Mouse (Mus musculus) kidney, adult 11 months (tissue): Measurements from ENCODE around the gene Krt12.

Experiments used
- DNase-seq: peaks from one replicate; pipeline ENCODE4 v3.0.0; 2022

Krt12 gene

DNA sequence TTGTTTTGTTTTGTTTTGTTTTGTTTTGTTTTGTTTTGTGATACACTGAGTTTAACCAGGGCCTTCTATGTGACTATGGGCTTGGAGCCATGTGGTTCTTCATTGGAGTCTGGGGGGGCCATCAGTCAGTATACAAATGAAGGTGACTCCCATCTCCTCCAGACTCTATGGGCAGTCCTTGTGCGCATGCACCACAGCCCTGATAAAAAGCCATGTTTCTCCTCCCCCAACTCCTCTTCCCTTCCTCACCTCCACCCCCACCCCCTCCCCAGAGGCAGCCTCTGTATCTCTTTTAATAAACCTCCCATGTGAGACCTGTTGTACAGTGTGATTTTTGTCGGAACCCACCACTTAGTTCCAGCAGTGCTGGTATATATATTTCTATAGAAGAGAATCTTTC, 25.4 kb downstream of the Krt12 start:
- no peak for DNase-seq

- no peak for DNase-seq
Measured at GRCm38 (mm10) chr11:99396034-99396433, 26.0 kb downstream of the Krt12 start.

DNA sequence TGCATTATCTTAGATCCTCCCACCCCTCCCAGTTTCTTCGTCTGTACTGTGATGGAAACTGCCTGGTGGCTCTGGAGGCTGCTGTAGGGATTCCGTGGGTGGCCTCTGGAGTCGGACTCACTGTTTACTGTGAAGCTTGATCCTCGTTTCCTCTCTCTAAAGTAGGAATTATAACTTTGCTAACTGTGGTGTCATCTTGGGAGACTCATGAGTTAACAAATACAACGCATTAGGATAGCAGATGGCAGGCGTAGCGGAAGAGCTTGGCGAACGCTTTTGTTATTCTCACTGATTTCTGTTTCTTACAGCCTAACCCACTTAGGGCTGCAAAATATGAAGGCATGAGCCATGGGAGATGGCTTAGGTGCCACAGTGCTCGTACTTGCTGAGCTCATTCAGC, 29.6 kb downstream of the Krt12 start:
- DNase-seq = no peak

GRCm38 (mm10) chr11:99391375-99391774, 30.7 kb downstream of the Krt12 start:
- DNase-seq = no peak

DNA sequence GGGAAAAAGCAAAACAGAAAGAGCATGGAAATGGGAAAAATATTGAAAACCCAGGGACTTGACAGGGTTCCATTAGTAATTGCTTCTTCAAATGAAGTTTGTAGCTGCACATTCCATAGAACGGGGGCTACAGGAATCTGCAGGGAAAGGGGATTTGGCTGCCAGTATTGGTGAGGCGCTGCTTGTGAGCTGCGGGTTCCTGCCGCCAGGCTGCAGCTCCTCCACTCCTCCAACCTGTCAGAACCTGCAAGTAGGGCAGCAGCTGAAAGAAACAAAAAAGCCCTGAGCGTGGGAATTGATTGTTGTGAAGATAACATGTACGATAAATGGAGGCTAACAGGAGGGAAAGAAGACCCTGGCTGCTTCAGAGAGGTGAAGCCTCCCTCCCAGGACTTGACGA, 31.2 kb downstream of the Krt12 start:
- DNase-seq = no peak

- DNase-seq = no peak
Measured at GRCm38 (mm10) chr11:99389264-99389663, 32.8 kb downstream of the Krt12 start, which contains the start of gene Krt10. Gene Krt10 (minus strand): TSS chr11:99389364.

GRCm38 (mm10) chr11:99388661-99389060, 33.4 kb downstream of the Krt12 start:
- peak; percentile 19 for DNase-seq

DNA sequence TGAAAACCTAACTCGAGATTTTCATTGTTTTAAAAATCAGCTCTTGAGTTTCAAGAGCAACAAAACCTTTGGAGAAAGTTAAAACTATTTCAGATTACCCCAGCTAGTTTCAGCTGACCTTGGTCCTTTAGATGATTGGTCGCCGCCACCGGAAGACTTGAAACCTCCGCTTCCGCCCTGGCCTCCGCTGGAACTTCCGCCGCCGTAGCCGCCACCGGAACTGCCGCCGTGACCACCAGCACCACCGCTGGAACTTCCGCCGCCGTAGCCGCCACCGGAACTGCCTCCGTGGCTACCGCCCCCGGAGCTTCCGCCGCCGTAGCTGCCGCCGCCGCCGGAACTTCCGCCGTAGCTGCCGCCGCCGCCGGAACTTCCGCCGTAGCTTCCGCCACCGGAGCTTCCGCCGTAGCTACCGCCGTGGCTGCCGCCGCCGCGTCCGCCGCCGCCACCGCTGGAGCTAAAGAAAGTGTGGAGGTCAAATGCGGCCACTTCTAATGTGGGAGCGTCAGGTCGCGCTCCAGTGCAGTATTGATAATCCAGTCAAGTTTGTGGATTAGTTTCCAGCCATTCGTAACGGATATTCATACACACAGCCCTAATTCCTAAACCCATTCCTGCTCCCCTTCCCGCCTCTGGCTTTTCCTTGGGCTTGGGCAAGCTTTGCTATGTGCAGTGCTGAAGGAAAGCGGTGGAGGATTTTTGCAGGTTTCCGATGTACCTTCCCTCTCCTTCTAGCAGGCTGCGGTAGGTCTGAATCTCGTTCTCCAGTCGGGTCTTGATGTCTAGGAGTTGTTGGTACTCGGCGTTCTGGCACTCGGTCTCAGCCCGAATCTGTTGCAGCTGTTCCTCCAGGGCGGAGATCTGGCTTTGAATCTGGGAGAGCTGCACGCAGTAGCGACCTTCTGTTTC, 36.0 kb downstream of the Krt12 start:
- peak; percentile 93 for DNase-seq

DNA sequence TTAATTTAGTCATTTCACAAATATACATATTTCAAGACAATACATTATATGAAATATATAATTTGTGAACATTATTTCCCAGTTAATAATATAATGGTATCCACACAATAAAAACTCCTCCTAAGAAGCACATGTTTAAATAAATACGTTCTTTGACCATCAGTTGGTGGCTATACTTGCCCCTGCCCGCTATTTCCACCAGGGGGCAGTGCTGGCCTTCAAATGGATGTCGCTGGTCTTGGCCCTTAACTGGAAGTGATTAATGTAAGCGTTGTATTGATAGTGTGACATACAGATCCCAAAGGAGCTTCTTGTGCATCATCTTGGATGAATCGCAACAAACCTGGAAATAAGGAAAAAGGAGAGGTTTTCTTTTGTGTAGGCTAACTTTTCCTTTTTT, 42.5 kb downstream of the Krt12 start:
- peak; percentile 51 for DNase-seq

GRCm38 (mm10) chr11:99374803-99375202, 47.3 kb downstream of the Krt12 start, which contains the start of gene Krt28:
Gene Krt28 (minus strand): TSS chr11:99374903.
- no peak for DNase-seq

DNA sequence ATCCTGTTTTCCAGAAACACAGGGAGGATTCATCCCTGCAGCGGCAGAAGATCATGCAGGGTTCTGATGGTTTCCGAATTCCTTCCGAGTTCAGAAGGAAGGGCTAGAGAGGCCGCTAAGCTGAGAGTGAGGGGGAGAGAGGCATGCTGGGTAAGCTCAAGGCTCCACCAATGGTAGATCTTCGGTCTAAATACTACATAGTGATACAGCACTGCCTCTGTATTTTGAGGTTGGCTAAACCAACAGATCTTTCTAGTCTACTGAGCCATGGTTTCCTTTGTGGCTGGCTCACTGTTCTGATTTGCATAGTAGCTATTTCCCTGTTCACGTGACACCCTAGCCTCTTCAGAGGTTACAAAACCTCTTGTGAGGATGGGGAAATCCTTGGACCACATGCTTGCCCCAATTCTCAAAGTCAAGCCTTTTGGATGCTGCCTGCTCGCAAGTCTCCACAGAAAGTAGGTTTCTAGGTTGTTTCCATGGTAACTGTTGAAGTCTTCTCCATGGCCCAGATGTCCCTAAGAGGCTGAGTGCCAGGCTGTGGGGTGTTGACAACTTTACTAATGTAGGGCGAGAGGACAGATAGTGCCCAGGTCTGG, 52.1 kb downstream of the Krt12 start:
- no peak for DNase-seq

GRCm38 (mm10) chr11:99369229-99369628, 52.8 kb downstream of the Krt12 start:
- DNase-seq = no peak

DNA sequence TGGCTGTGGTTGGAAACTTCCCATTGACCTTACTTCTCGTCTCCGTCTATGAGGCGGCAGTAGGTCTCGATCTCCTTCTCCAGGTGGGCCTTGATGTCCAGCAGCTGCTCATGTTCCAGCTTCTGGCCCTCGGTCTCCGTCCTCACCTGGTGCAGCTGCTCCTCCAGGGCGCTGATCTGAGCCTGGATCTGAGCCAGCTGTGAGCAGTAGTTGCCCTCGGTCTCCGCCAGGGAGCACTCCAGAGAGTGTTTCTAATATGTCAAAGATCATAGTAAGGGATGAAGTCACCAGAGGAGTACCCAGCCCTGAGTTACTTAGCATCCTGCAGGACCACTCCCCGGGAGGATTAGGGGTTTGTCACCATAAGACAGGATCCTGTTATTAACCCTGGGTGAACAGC, 55.3 kb downstream of the Krt12 start:
- peak; percentile 11 for DNase-seq
